Mouse (Mus musculus) testis, adult 2 months (tissue): ENCODE measurements around the gene Sympk. TPM values are rescaled to one million over a fixed set of nuclear protein-coding genes. Genes with fewer than 3 reads are reported as not detected.

Experiments used
- H3K27ac ChIP-seq: fragments of 200-500 bp; 2 replicates; pipeline ENCODE4 v1.5.1; 2012; ENCODE audit warnings: low read depth, low read length; ENCODE audit not compliant: control insufficient read depth, insufficient read depth
- H3K27me3 ChIP-seq: fragments of 200-500 bp; 2 replicates; pipeline ENCODE4 v1.6.1; 2012; ENCODE audit warnings: mild to moderate bottlenecking, low read length, moderate library complexity; ENCODE audit not compliant: control insufficient read depth, insufficient read depth
- H3K36me3 ChIP-seq: fragments of 200-500 bp; 2 replicates; pipeline ENCODE4 v1.6.1; 2012; ENCODE audit warnings: mild to moderate bottlenecking, low read length; ENCODE audit not compliant: control insufficient read depth, insufficient read depth
- H3K4me1 ChIP-seq: fragments of 200-500 bp; 2 replicates; pipeline ENCODE4 v1.6.1; 2012; ENCODE audit warnings: low read length; ENCODE audit not compliant: control insufficient read depth, insufficient read depth
- H3K4me3 ChIP-seq: fragments of 200-500 bp; 2 replicates; pipeline ENCODE4 v1.5.1; 2012; ENCODE audit warnings: low read depth, mild to moderate bottlenecking, low read length, moderate library complexity, mixed read lengths; ENCODE audit not compliant: control insufficient read depth
- CTCF ChIP-seq: fragments of 200-500 bp; IDR thresholded peaks from 2 replicates; pipeline ENCODE4 v1.5.1; 2012; ENCODE audit warnings: low read depth, mild to moderate bottlenecking, inconsistent platforms, low read length, moderate library complexity; ENCODE audit not compliant: control insufficient read depth, insufficient read depth, insufficient replicate concordance
- POLR2A ChIP-seq: fragments of 200-500 bp; IDR thresholded peaks from 2 replicates; pipeline ENCODE4 v1.6.1; 2012; ENCODE audit warnings: low read depth, mild to moderate bottlenecking, inconsistent platforms, low read length, moderate library complexity; ENCODE audit not compliant: control insufficient read depth
- polyA plus RNA-seq: library from polyadenylated mRNA; depleted of rRNA; stranded (reverse); fragments of >200 nt; gene quantifications from 2 replicates; pipeline ENCODE4 v1.2.3, GENCODE M21; 2012

The Sympk gene
- polyA plus RNA-seq, 1 experiment: 196 TPM

- TF ChIP-seq POLR2A: no peak
- TF ChIP-seq CTCF: no peak
- Histone ChIP-seq H3K4me1 (peaks cover 17% of the 10 kb centered on the region), H3K27ac (no peak overlapping the region), H3K36me3 (no peaks in the 10 kb centered on the region), H3K27me3 (no peaks in the 10 kb centered on the region), H3K4me3 (peak overlapping the region; percentile 41)
Observed at GRCm38 (mm10) chr7:19012025-19012621, 12.1 kb upstream of the Sympk start.

DNA sequence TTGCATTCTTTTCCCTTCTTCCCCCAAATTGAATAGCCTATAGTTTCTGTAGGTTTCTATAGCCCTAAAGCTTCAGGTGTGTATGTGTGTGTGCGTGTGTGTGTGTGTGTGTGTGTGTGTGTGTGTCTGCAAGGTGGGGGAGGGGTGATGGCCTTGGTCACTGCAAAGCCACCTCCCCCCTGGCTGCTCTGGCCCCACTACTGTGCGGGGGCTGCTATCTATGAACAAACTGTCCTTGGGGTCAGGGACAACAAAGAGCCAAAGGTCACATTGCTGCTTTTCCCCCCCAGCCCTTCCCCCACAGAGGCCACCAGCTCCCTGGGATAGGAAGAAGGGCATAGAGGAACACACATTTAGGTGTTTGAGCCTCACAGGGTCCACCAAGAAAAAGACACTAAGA lies 11.3 kb upstream of the Sympk start:
- Histone ChIP-seq H3K4me3 (no peak overlapping the region), H3K27me3 (no peaks in the 10 kb centered on the region), H3K36me3 (no peaks in the 10 kb centered on the region), H3K27ac (no peak overlapping the region), H3K4me1 (peaks cover 17% of the 10 kb centered on the region)
- no peak for TF ChIP-seq POLR2A
- no peak for TF ChIP-seq CTCF

DNA sequence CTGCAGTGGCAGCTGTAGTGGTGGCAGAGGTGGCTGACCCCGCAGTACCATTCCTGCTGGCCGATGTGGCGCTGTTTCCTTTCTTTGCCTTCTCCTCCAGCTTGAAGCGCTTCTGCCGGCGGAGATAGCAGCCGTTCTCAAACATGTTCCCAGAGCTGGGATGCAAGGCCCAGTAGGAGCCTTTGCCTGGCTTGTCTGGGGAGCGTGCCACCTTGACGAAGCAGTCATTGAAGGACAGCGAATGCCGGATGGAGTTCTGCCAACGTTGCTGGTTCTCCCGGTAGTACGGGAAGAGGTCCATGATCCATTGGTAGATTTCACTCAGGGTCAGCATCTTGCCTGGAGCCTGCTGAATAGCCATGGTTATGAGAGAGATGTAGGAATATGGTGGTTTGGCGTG lies 9.7 kb upstream of the Sympk start:
- H3K27ac ChIP-seq: no peak overlapping the region
- H3K4me1 ChIP-seq: peaks cover 25% of the 10 kb centered on the region
- H3K4me3 ChIP-seq: no peak overlapping the region
- TF ChIP-seq POLR2A (no peak), CTCF (0 out of 2 replicates have a peak, but pooled peaks have one; percentile 12)
- H3K27me3 ChIP-seq: no peaks in the 10 kb centered on the region
- H3K36me3 ChIP-seq: no peaks in the 10 kb centered on the region

DNA sequence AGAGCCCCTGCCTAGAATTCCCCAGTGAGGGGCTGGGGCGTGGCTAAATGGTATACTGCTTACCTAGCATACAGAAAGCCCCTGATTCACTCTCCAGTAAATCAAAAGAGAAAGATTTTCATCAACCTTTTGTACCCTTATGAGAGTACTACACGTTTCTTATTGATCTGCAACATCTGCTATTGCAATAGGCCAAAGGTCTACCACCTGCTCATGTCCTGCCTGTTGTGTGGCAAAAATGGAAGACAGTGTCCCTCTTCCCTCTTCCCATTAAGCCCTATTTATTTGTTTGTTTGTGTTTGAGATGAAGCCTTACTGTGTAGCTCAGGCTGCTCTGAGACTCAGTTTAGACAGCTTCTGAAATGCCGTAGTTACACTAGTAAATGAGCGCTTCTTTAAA lies 8.1 kb upstream of the Sympk start:
- Histone ChIP-seq H3K36me3 (no peaks in the 10 kb centered on the region), H3K27me3 (no peaks in the 10 kb centered on the region), H3K27ac (no peak overlapping the region), H3K4me1 (peaks cover 28% of the 10 kb centered on the region), H3K4me3 (no peak overlapping the region)
- TF ChIP-seq POLR2A (no peak), CTCF (no peak)

- TF ChIP-seq CTCF (no peak), POLR2A (no peak)
- no peaks in the 10 kb centered on the region for H3K27me3 ChIP-seq
- H3K4me1 ChIP-seq: peaks cover 21% of the 10 kb centered on the region
- no peak overlapping the region for H3K27ac ChIP-seq
- no peaks in the 10 kb centered on the region for H3K36me3 ChIP-seq
- no peak overlapping the region for H3K4me3 ChIP-seq
Observed at GRCm38 (mm10) chr7:19017909-19018308, 6.3 kb upstream of the Sympk start.

DNA sequence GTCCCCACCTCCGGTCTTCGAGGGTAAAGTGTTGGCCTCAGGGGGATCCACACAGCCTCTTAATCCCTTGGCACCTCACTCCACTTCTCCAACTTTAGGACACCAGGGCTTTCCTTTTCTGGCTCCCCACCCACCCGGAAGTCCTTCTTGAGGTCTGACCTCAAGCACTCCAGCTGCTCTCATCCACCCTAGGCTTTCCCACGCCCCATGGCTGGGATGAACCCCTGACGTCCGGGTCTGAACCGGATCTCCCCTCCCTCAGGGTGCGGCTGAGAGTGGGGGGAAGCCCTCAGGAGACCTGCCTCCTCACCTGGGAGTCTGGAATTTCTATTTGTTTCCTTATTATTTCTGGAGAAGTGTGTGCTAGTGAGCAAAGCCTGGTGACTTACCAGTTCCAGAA lies 3.1 kb upstream of the Sympk start:
- H3K27ac ChIP-seq: no peak overlapping the region
- no peaks in the 10 kb centered on the region for H3K36me3 ChIP-seq
- no peaks in the 10 kb centered on the region for H3K27me3 ChIP-seq
- no peak for TF ChIP-seq CTCF
- TF ChIP-seq POLR2A: no peak
- H3K4me3 ChIP-seq: no peak overlapping the region
- H3K4me1 ChIP-seq: peaks cover 26% of the 10 kb centered on the region

DNA sequence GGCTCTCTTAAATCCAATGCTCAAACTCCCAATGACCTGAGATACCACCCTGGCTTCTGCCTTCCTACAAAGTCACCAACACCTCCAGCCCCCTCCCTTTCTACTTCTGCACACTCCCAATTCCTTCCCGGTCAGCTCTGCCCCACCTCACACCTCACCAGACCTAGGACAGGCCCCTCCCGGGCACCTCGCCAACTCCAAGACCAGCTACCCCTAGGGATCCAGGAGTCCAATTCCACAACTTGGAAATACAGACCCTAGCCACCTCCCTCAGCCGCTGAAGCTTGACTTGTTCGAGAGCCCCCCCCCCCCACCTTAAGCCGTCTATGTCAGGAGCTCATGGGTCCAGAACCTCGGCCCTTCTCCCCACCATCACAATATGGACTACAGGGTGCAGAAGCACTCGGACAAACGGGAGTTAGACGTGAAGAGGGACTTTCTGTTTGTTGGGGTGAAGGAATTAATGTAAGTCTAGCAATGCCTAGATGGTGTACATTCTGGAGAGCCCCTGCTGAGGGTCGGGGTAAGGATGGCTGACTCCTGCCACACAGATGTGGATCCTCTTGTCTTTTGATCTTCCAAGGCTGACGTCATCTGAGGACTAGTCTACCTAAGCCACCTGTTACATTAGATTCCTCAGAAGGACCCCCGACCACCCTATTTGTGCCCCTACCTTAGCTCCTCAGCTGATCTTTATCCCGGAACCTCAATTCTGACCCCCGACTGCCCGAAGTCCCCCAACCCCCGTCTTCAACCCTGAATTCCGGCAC lies 1.8 kb upstream of the Sympk start:
- no peak overlapping the region for H3K27ac ChIP-seq
- TF ChIP-seq CTCF: no peak
- no peak for TF ChIP-seq POLR2A
- no peaks in the 10 kb centered on the region for H3K27me3 ChIP-seq
- no peaks in the 10 kb centered on the region for H3K36me3 ChIP-seq
- peaks cover 26% of the 10 kb centered on the region for H3K4me1 ChIP-seq
- peak overlapping the region; percentile 94 for H3K4me3 ChIP-seq
